Mouse (Mus musculus) layer of hippocampus, adult 6 months (tissue): ENCODE results near the gene Naa38. TPM values are rescaled to one million over a fixed set of nuclear protein-coding genes. Genes with fewer than 3 reads are reported as not detected.

Experiments used
- long read RNA-seq, 2 experiments: library from polyadenylated mRNA; unstranded; transcript quantifications; one replicate each; pipeline ENCODE4 v2.0.0; 2019 to 2020
- polyA plus RNA-seq: library from polyadenylated mRNA; unstranded; fragments of <200 nt; fragmentation: Nextera tagmentation; gene quantifications from 2 replicates; pipeline ENCODE4 v1.2.3, GENCODE M21; 2021

Gene Naa38
- polyA plus RNA-seq = 601 and 628 TPM in 2 replicates
- long read RNA-seq, experiment 1, transcript Naa38-202 (2 exons, 404 nt) = minor isoform, 65 of 161 reads
- long read RNA-seq, experiment 1, transcript Naa38-204 (3 exons, 671 nt) = major isoform, 87 of 161 reads
- long read RNA-seq, experiment 1, partial matches to known transcripts = 1 of 161 reads
- long read RNA-seq, experiment 1, other reads (novel, unspliced or antisense) = 8 of 161 reads
- long read RNA-seq, experiment 2, partial matches to known transcripts = 0 of 8 reads
- long read RNA-seq, experiment 2, other reads (novel, unspliced or antisense) = 0 of 8 reads

DNA sequence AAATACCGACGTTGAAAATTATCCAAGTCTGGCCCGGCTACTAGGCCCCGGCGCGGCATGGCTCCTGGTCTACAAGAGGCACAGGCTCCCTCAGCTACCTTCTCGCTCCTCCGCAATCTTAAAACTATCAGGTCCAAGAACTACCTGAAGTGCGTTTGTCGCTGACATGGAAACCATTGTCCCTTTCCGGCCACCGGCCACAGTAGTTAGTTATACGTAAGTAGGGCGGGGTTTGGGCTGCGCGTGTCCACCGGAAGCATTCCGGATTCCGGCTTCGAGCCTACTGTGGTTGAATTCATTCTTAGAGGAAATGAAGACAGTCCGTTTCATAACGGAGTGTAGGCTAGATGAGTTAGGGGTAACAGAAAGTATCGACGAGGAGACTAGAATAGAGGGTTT is at the start of gene Naa38, which contains the start of gene Cyb5d1:
TSS of gene Naa38 (plus strand) at position 253 of the 399 bp plus-strand sequence.
TSS of gene Cyb5d1 (minus strand) at position 397 of the 399 bp plus-strand sequence.

GRCm38 (mm10) chr11:69369215-69369989 is 25.9 kb upstream of the Naa38 start, which contains the start of gene Chd3:
Gene Chd3, minus strand, starts transcription at chr11:69369406.

DNA sequence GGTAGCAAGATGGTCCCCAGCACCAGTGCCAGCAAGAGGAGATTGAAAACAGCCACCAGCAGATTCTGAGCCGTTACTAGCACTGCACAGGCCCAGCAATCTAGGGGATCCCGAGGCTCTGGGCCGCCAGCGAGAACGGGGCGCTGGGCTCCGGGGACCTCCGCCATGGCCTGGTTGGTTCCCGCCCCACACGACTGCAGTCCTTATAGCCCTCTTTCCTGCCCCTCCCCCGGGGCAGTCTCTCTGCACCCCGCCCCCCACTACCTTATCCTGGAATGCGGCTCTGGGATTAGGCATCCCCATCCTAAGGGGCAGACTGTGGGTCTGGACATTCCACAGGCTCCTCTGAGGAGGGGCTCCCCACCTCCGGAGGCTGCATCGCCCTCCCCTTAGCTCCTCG is 2.8 kb downstream of the Naa38 start, which contains the start of gene Tmem88:
TSS of gene Tmem88 (minus strand) at position 176 of the 400 bp plus-strand sequence.

GRCm38 (mm10) chr11:69413221-69414181 is 18.2 kb downstream of the Naa38 start, which contains the start of gene Kdm6b:
Gene Kdm6b, minus strand, starts transcription at chr11:69413675.

Other genes with a start within 250 kb of the Naa38 start
- gene Alox12b, start 238.5 kb upstream of the Naa38 start, polyA plus RNA-seq = 2.7 and 2.8 TPM in 2 replicates
- gene Alox8, start 197.6 kb upstream of the Naa38 start, polyA plus RNA-seq = 3.5 and 5.1 TPM in 2 replicates
- gene Gucy2e, start 158.5 kb upstream of the Naa38 start, polyA plus RNA-seq = 0.44 and 0.55 TPM in 2 replicates
- 1.3 and 1.8 TPM in 2 replicates for gene Cntrob, start 71.7 kb upstream of the Naa38 start, polyA plus RNA-seq
- 134 and 135 TPM in 2 replicates for gene Trappc1, start 71.5 kb upstream of the Naa38 start, polyA plus RNA-seq
- 5.3 and 6.1 TPM in 2 replicates for gene Kcnab3, start 69.2 kb upstream of the Naa38 start, polyA plus RNA-seq
- gene Rnf227, start 55.0 kb upstream of the Naa38 start, polyA plus RNA-seq = 256 and 260 TPM in 2 replicates
- 49.8 and 51.0 TPM in 2 replicates for gene Chd3, start 26.1 kb upstream of the Naa38 start, polyA plus RNA-seq
- 12.0 and 15.0 TPM in 2 replicates for gene Cyb5d1, start 144 bp downstream of the Naa38 start, polyA plus RNA-seq
- gene Tmem88, start 2.7 kb downstream of the Naa38 start, polyA plus RNA-seq = 1.9 and 2.4 TPM in 2 replicates
- gene Kdm6b, start 18.2 kb downstream of the Naa38 start, polyA plus RNA-seq = 8.1 and 9.3 TPM in 2 replicates
- 0.36 and 0.80 TPM in 2 replicates for gene Dnah2, start 153.6 kb downstream of the Naa38 start, polyA plus RNA-seq
- 21.6 and 21.9 TPM in 2 replicates for gene Efnb3, start 164.7 kb downstream of the Naa38 start, polyA plus RNA-seq
- 13.9 and 15.4 TPM in 2 replicates for gene Wrap53, start 184.8 kb downstream of the Naa38 start, polyA plus RNA-seq
- gene Trp53, start 184.9 kb downstream of the Naa38 start, polyA plus RNA-seq = 25.8 and 29.0 TPM in 2 replicates
- gene Atp1b2, start 210.5 kb downstream of the Naa38 start, polyA plus RNA-seq = 218 and 255 TPM in 2 replicates
- not detected in 2 replicates for gene Shbg, start 222.4 kb downstream of the Naa38 start, polyA plus RNA-seq
- 18.2 and 18.3 TPM in 2 replicates for gene Sat2, start 226.5 kb downstream of the Naa38 start, polyA plus RNA-seq
- 6.9 and 7.9 TPM in 2 replicates for gene Fxr2, start 237.5 kb downstream of the Naa38 start, polyA plus RNA-seq